In the genomic region with DNA sequence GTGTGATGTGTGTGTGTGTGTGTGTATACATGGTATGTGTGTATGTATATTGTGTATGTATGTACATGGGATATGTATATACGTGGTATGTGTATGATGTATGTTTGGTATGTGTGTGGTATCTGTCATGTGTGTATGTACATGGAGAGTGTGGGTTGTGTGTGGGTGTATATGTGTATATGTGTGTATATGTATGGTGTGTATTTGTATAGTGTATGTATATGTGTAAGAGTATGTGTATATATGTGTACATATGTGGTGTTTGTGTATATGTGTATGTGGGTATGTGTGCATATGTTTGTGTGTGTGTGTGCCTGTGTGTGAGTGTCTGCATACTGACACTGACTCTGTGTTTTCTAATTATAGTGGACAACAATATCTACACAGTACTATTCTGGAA, we compare ENCODE assay signal across 23 mouse cellular contexts. TPM values are rescaled to one million over a fixed set of nuclear protein-coding genes. Genes with fewer than 3 reads are reported as not detected.
"Had no signal": no experiment of that assay in that cellular context is flagged by ENCODE, and none has a peak within 500 bp of the region (broad histone marks: within the 10 kb centered on the region; RNA-seq: fewer than 3 reads in every experiment).

No protein-coding gene starts in this region.

- H3K9ac ChIP-seq: liver, embryonic 15.5 days; liver, postnatal 0 days; lung, embryonic 15.5 days; midbrain, embryonic 12.5 days; neural tube, embryonic 13.5 days; stomach, embryonic 15.5 days had no signal

- H3K27me3 ChIP-seq: liver, embryonic 15.5 days; lung, embryonic 15.5 days; megakaryocyte, embryonic 14.5 days; midbrain, embryonic 12.5 days; neural tube, embryonic 13.5 days; stomach, embryonic 15.5 days had no signal

- H3K4me2 ChIP-seq: liver, embryonic 15.5 days; lung, embryonic 15.5 days; midbrain, embryonic 12.5 days; neural tube, embryonic 13.5 days; stomach, embryonic 15.5 days had no signal

- DNase-seq: liver, postnatal 0 days; lung, adult 2 months; lung, postnatal 14 days; lung, postnatal 36 days; midbrain, embryonic 14.5 days; right cerebral cortex, postnatal 14 days; thymus, adult 2 months; thymus, postnatal 25 days; thymus, postnatal 4 days had no signal

- H3K4me1 ChIP-seq: liver, embryonic 15.5 days; lung, embryonic 15.5 days; megakaryocyte, embryonic 14.5 days; midbrain, embryonic 12.5 days; neural tube, embryonic 13.5 days; stomach, embryonic 15.5 days had no signal

- H3K4me3 ChIP-seq: liver, embryonic 15.5 days; lung, embryonic 15.5 days; megakaryocyte, embryonic 14.5 days; midbrain, embryonic 12.5 days; neural tube, embryonic 13.5 days; stomach, embryonic 15.5 days had no signal

- ATAC-seq: liver, postnatal 0 days; lung, postnatal 0 days; midbrain, embryonic 16.5 days had no signal

- H3K27ac ChIP-seq: liver, embryonic 15.5 days; lung, embryonic 15.5 days; macrophage; midbrain, embryonic 12.5 days; neural tube, embryonic 13.5 days; stomach, embryonic 15.5 days; stomach, postnatal 0 days had no signal

- H3K36me3 ChIP-seq: liver, embryonic 15.5 days; lung, embryonic 15.5 days; midbrain, embryonic 12.5 days; neural tube, embryonic 13.5 days; stomach, embryonic 15.5 days had no signal

- H3K9me3 ChIP-seq: liver, embryonic 15.5 days; lung, embryonic 15.5 days; megakaryocyte, embryonic 14.5 days; midbrain, embryonic 12.5 days; neural tube, embryonic 13.5 days; stomach, embryonic 15.5 days had no signal

RNA-seq across cellular contexts. Expression of a gene that starts 9.5 kb away (rescaled TPM):
- total RNA-seq: megakaryocyte progenitor cell, adult 5-6 weeks; monocyte, adult 5-6 weeks; neutrophil, adult 5-6 weeks had no signal
- polyA plus RNA-seq: liver, embryonic 15.5 days; liver, postnatal 0 days; macrophage; spleen, adult 2 months had no signal
